Comparison of ENCODE assay signal across 8 mouse cellular contexts in genomic region chr11:69070590-69071222, GRCm38 (mm10). TPM values are rescaled to one million over a fixed set of nuclear protein-coding genes. Genes with fewer than 3 reads are reported as not detected.
A peak's percentile ranks its signal among the peaks of the same experiment; 100 is the strongest.
DNase-seq lines count a peak whose midpoint lies in the region; ATAC-seq lines count a peak whose summit lies in the region.

Gene Tmem107 (plus strand): TSS chr11:69070806.

- peaks cover 59% of the 10 kb centered on the region for H3K4me1 ChIP-seq in hindbrain, embryonic 10.5 days (replicated peaks)

- H3K9me3 ChIP-seq in hindbrain, embryonic 10.5 days: no peaks in the 10 kb centered on the region

- under 1% methylated on average over 47 of the region's 47 CpGs for WGBS in hindbrain, embryonic 10.5 days

- ATAC-seq in frontal cortex, adult (ENCODE audit: low TSS enrichment): peak; percentile 79

- H3K27ac ChIP-seq in hindbrain, embryonic 10.5 days: peak within 1 kb of the TSS; percentile 98

- peak within 1 kb of the TSS; percentile 79 for H3K4me3 ChIP-seq in hindbrain, embryonic 10.5 days

- H3K36me3 ChIP-seq in hindbrain, embryonic 10.5 days: no peaks in the 10 kb centered on the region

- peaks cover 6% of the 10 kb centered on the region; the same call in 1 of the 2 replicates for H3K27me3 ChIP-seq in hindbrain, embryonic 10.5 days (ENCODE audit: insufficient read depth, poor library complexity, severe bottlenecking)

- peak; percentile 93 for DNase-seq in MEL-GATA-1-ER (ENCODE audit: extremely low read depth, low read depth)
- DNase-seq in cerebellum, adult 8-10 months: peak; percentile 93
- DNase-seq in hindbrain, embryonic 10.5 days (ENCODE audit: low spot score): peak; percentile 96
- DNase-seq in layer of hippocampus, postnatal 10 days (ENCODE audit: low spot score in 2 of 2): peak; percentile 88 to 92
- DNase-seq in lung, postnatal 10 days: peak; percentile 96
- peak; percentile 92 for DNase-seq in ovary, postnatal 36 days (ENCODE audit: low spot score)
- DNase-seq in thymus, postnatal 25 days: peak; percentile 91

RNA-seq across cellular contexts. Expression of gene Tmem107, which starts in this region (rescaled TPM):
- polyA plus RNA-seq in hindbrain, embryonic 10.5 days (2016; fragmentation: Nextera tagmentation; extraction: Ambion mirVana): 56.6 and 57.6 TPM in 2 replicates
- 10 to 100 TPM; 10.4 to 14.0 TPM for total RNA-seq in layer of hippocampus, postnatal 10 days (2021)

Comparison
In these comparisons a context has a peak if more than half of its experiments do, and no peak if none do; other contexts are left out.
1. Peak in every context shown above with its lines: DNase-seq, ATAC-seq, H3K4me3 ChIP-seq and H3K27ac ChIP-seq.